Mouse (Mus musculus) heart, embryonic 14.5 days (tissue): Measurements from ENCODE around the gene Chit1. TPM values are rescaled to one million over a fixed set of nuclear protein-coding genes. Genes with fewer than 3 reads are reported as not detected.

Experiments
- ATAC-seq: fragments of 200-750 bp; cut with Nextera tagmentation; 2 replicates; pipeline ENCODE4 v1.8.0; 2017; ENCODE audit warnings: low read depth, moderate TSS enrichment; ENCODE audit not compliant: insufficient number of reproducible peaks, insufficient read depth, low FRiP score
- H3K27ac ChIP-seq, 2 experiments: fragments of 200-500 bp in 1 of 2; fragments of 300-500 bp in 1 of 2; sonication (generic) in 1 of 2; replicated peaks in 1 of 2; 2 replicates each; pipeline ENCODE4 v1.5.1; 2012 to 2014; ENCODE audit warnings: low read depth in 2 of 2, low read length in 2 of 2, control low read depth in 1 of 2, mild to moderate bottlenecking in 1 of 2, mixed read lengths in 1 of 2; ENCODE audit not compliant: control insufficient read depth in 1 of 2, insufficient read depth in 1 of 2
- H3K27me3 ChIP-seq: fragments of 300-500 bp; sonication (generic); 2 replicates; pipeline ENCODE4 v1.6.1; 2014; ENCODE audit warnings: mild to moderate bottlenecking, low read length, control low read depth; ENCODE audit not compliant: control insufficient read depth, insufficient read depth
- H3K36me3 ChIP-seq: fragments of 300-500 bp; sonication (generic); 2 replicates; pipeline ENCODE4 v1.6.1; 2014; ENCODE audit warnings: mild to moderate bottlenecking, control low read depth, low read length, mixed read lengths; ENCODE audit not compliant: control insufficient read depth, insufficient read depth
- H3K4me1 ChIP-seq, 2 experiments: fragments of 200-500 bp in 1 of 2; fragments of 300-500 bp in 1 of 2; sonication (generic) in 1 of 2; 2 replicates each; pipeline ENCODE4 v1.6.1; 2012 to 2014; ENCODE audit warnings: low read length in 2 of 2, control low read depth in 1 of 2, mixed read lengths in 1 of 2; ENCODE audit not compliant: control insufficient read depth in 2 of 2, insufficient read depth in 2 of 2
- H3K4me2 ChIP-seq: fragments of 300-500 bp; sonication (generic); 2 replicates; pipeline ENCODE4 v1.6.1; 2014; ENCODE audit warnings: mild to moderate bottlenecking, low read length
- H3K4me3 ChIP-seq, 2 experiments: fragments of 200-500 bp in 1 of 2; fragments of 300-500 bp in 1 of 2; sonication (generic) in 1 of 2; 2 replicates each; pipeline ENCODE4 v1.5.1; 2012 to 2014; ENCODE audit warnings: low read length in 2 of 2, mild to moderate bottlenecking in 2 of 2, control low read depth in 1 of 2, low read depth in 1 of 2, moderate library complexity in 1 of 2; ENCODE audit not compliant: control insufficient read depth in 1 of 2, insufficient read depth in 1 of 2
- H3K9ac ChIP-seq: fragments of 300-500 bp; sonication (generic); 2 replicates; pipeline ENCODE4 v1.6.1; 2014; ENCODE audit warnings: mild to moderate bottlenecking, low read length
- H3K9me3 ChIP-seq: fragments of 300-500 bp; sonication (generic); 2 replicates; pipeline ENCODE4 v1.6.1; 2016; ENCODE audit warnings: low read length, control low read depth; ENCODE audit not compliant: control insufficient read depth
- WGBS: fragments of 180-500 bp; shearing (Covaris S2); extraction: QIAGEN DNeasy Blood & Tissue Kit; methylation state at CpG from one replicate; pipeline ENCODE4 v1.1.7; 2014; 5-methylcytosine and 5-hydroxymethylcytosine counted together
- polyA plus RNA-seq: library from polyadenylated mRNA; unstranded; fragments of >200 nt; fragmentation: Nextera tagmentation; extraction: Ambion mirVana; gene quantifications from 2 replicates; pipeline ENCODE4 v1.2.1, GENCODE M21; 2014

Gene Chit1
- polyA plus RNA-seq, 1 experiment from 2014 or later: 0.96 TPM

GRCm38 (mm10) chr1:134122195-134122594 is 11.2 kb downstream of the Chit1 start:
- H3K4me1 ChIP-seq: no peaks in the 10 kb centered on the region
- no peak overlapping the region for H3K9ac ChIP-seq
- no peak for ATAC-seq
- 56% methylated on average over 9 of the region's 9 CpGs for WGBS
- no peak overlapping the region for H3K27ac ChIP-seq
- no peaks in the 10 kb centered on the region for H3K36me3 ChIP-seq
- H3K27me3 ChIP-seq: no peaks in the 10 kb centered on the region
- no peak overlapping the region for H3K4me2 ChIP-seq
- H3K9me3 ChIP-seq: no peaks in the 10 kb centered on the region
- H3K4me3 ChIP-seq: no peak overlapping the region

GRCm38 (mm10) chr1:134133316-134133715 is 22.3 kb downstream of the Chit1 start:
- 60% methylated on average over 11 of the region's 11 CpGs for WGBS
- no peak overlapping the region for H3K4me2 ChIP-seq
- no peak for ATAC-seq
- H3K4me1 ChIP-seq: no peaks in the 10 kb centered on the region; a peak in 2 of 4 replicates
- H3K9me3 ChIP-seq: no peaks in the 10 kb centered on the region
- no peak overlapping the region for H3K27ac ChIP-seq
- H3K27me3 ChIP-seq: no peaks in the 10 kb centered on the region
- H3K4me3 ChIP-seq: no peak overlapping the region
- H3K36me3 ChIP-seq: no peaks in the 10 kb centered on the region
- H3K9ac ChIP-seq: no peak overlapping the region

GRCm38 (mm10) chr1:134136351-134136750 is 25.3 kb downstream of the Chit1 start:
- no peak for ATAC-seq
- Histone ChIP-seq H3K36me3 (no peaks in the 10 kb centered on the region), H3K9me3 (no peaks in the 10 kb centered on the region), H3K27ac (no peak overlapping the region), H3K27me3 (no peaks in the 10 kb centered on the region), H3K9ac (no peak overlapping the region), H3K4me2 (no peak overlapping the region), H3K4me1 (no peaks in the 10 kb centered on the region; a peak in 2 of 4 replicates), H3K4me3 (no peak overlapping the region)
- WGBS: 41% methylated on average over 3 of the region's 3 CpGs

- Histone ChIP-seq H3K27ac (no peak overlapping the region), H3K4me3 (no peak overlapping the region), H3K4me1 (no peaks in the 10 kb centered on the region), H3K9ac (no peak overlapping the region), H3K27me3 (no peaks in the 10 kb centered on the region), H3K36me3 (no peaks in the 10 kb centered on the region), H3K4me2 (no peak overlapping the region), H3K9me3 (no peaks in the 10 kb centered on the region)
- WGBS: 78% methylated on average over 9 of the region's 9 CpGs
- ATAC-seq: no peak
These were observed 27.4 kb downstream of the Chit1 start for GRCm38 (mm10) chr1:134138424-134138823.

- 78% methylated on average over 4 of the region's 4 CpGs for WGBS
- no peak overlapping the region for H3K4me2 ChIP-seq
- H3K27me3 ChIP-seq: peaks cover 2% of the 10 kb centered on the region; the same call in 1 of the 2 replicates
- H3K36me3 ChIP-seq: no peaks in the 10 kb centered on the region
- no peak for ATAC-seq
- H3K27ac ChIP-seq: no peak overlapping the region
- no peak overlapping the region for H3K4me3 ChIP-seq
- H3K9me3 ChIP-seq: no peaks in the 10 kb centered on the region
- H3K4me1 ChIP-seq: no peaks in the 10 kb centered on the region
- H3K9ac ChIP-seq: no peak overlapping the region
These were observed 31.3 kb downstream of the Chit1 start for GRCm38 (mm10) chr1:134142363-134142794.

- no peaks in the 10 kb centered on the region for H3K36me3 ChIP-seq
- no peak for ATAC-seq
- H3K9ac ChIP-seq: no peak overlapping the region
- no peaks in the 10 kb centered on the region for H3K9me3 ChIP-seq
- H3K27ac ChIP-seq: no peak overlapping the region
- H3K4me2 ChIP-seq: no peak overlapping the region
- H3K27me3 ChIP-seq: peaks cover 2% of the 10 kb centered on the region; the same call in 1 of the 2 replicates
- peaks cover 0 to 5% of the 10 kb centered on the region in 2 experiments; a peak in 2 of 4 replicates for H3K4me1 ChIP-seq
- WGBS: 71% methylated on average over 8 of the region's 8 CpGs
- no peak overlapping the region for H3K4me3 ChIP-seq
These were observed 35.0 kb downstream of the Chit1 start for GRCm38 (mm10) chr1:134146066-134146465.

- no peaks in the 10 kb centered on the region for H3K36me3 ChIP-seq
- H3K9ac ChIP-seq: no peak overlapping the region
- H3K4me2 ChIP-seq: no peak overlapping the region
- H3K4me1 ChIP-seq: peaks cover 6 to 7% of the 10 kb centered on the region in 2 experiments; a peak in 3 of 4 replicates
- H3K4me3 ChIP-seq: no peak overlapping the region
- 55% methylated on average over 8 of the region's 8 CpGs for WGBS
- H3K9me3 ChIP-seq: peaks cover 6% of the 10 kb centered on the region; the same call in 1 of the 2 replicates
- no peak for ATAC-seq
- no peak overlapping the region for H3K27ac ChIP-seq
- H3K27me3 ChIP-seq: no peaks in the 10 kb centered on the region
These were observed 39.0 kb downstream of the Chit1 start for GRCm38 (mm10) chr1:134150076-134150475.

- no peak for ATAC-seq
- Histone ChIP-seq H3K4me1 (peaks cover 6 to 7% of the 10 kb centered on the region in 2 experiments; a peak in 3 of 4 replicates), H3K9me3 (peaks cover 6% of the 10 kb centered on the region; the same call in 1 of the 2 replicates), H3K4me2 (no peak overlapping the region), H3K27ac (no peak overlapping the region), H3K9ac (no peak overlapping the region), H3K4me3 (no peak overlapping the region), H3K36me3 (no peaks in the 10 kb centered on the region), H3K27me3 (no peaks in the 10 kb centered on the region)
- WGBS: 87% methylated on average over 9 of the region's 9 CpGs
These were observed 39.7 kb downstream of the Chit1 start for GRCm38 (mm10) chr1:134150745-134151144.
